Mouse (Mus musculus): Measurements from ENCODE around the gene Itgb3.

The Itgb3 gene

GRCm38 (mm10) chr11:104622040-104622962 is 14.5 kb downstream of the Itgb3 start:
- DNase-seq, result no peak

- peak; percentile 59 for DNase-seq
These were observed 17.1 kb downstream of the Itgb3 start for GRCm38 (mm10) chr11:104624791-104625391.

DNA sequence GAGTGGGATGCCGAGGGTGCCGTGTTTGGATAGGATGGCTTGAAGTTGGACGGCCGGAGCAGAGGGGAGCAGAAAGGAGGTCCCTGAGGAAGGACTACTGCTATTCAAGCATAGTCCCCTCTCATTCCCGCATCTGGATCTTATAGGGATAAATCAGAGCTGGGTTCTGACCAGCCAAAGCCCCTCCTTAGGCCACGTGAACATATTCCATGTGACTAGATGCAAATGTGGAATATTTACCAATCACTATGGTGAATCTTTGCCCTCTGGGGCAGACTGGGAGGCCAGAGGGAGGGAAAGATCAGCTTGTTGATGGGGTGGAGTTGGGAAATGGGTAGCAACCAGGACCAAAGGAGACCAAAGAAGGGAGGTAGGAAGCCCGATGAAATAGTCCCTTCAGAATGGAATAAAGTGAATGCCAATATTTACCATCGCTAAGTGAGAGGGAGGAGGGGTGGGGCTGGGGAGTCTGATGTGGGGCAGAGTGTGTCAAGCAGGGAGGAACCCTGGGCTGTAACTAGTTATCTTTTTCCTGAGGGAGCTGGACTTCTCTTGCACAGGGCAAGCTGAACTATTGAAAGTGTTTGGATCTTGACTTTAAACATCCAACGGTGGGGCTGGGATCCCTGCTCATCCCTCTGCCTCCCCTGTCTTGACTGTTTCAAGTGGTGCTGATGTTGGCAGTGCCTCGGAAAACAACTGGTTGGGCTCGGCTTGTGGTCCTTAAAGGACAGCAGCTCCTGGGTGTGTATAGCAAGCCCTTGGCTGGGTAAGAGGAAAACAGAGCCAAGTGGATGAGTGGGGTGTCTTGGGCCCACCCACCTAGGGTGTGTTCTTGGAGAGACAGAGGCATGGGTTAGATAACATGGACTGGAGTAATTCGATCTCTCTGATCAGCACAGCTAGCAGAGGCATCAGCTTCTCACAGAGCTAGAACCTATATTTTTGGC is 17.9 kb downstream of the Itgb3 start:
- DNase-seq, result peak; percentile 53

DNA sequence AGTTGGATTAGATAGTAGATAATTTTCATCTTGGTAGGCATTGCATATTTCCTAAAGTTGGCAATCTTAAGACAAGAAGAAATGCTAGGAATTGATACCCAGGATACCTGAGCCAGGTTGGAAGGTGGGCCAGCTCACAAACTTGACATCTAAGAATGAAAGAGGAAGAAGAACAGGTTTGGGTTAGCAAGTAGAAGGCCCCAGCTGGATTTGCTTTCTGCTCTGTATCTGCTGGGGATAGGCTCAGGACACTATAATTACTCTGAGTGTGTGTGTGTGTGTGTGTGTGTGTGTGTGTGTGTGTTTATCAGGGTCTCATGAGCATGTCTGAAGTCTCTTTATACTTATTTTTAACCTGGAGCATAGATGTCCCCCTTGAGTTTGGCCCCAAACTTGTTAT is 18.8 kb downstream of the Itgb3 start:
- no peak for DNase-seq

- DNase-seq, result peak; percentile 24
These were observed 20.0 kb downstream of the Itgb3 start for GRCm38 (mm10) chr11:104627616-104628301.

DNA sequence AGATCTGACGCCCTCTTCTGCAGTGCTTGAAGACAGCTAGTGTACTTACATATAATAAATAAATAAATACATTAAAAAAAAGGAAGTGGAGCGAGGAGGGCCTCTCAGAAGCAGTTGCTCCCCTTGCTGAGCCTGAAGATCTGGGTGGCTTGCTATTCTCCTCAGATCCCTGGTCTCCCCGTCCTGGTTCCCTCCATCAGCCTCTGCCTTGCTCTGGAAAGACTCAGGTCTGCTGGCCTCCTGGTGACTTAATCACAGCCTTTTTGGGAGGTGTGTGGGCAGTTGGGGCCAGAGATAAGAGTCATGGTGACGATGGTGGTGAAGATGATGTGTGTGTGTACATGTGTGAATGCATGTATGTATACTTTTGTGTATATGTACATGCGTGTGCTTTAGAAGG is 20.8 kb downstream of the Itgb3 start:
- no peak for DNase-seq

- no peak for DNase-seq
These were observed 22.5 kb downstream of the Itgb3 start for GRCm38 (mm10) chr11:104630185-104630835.

GRCm38 (mm10) chr11:104631306-104631705 is 23.5 kb downstream of the Itgb3 start:
- DNase-seq, result no peak

DNA sequence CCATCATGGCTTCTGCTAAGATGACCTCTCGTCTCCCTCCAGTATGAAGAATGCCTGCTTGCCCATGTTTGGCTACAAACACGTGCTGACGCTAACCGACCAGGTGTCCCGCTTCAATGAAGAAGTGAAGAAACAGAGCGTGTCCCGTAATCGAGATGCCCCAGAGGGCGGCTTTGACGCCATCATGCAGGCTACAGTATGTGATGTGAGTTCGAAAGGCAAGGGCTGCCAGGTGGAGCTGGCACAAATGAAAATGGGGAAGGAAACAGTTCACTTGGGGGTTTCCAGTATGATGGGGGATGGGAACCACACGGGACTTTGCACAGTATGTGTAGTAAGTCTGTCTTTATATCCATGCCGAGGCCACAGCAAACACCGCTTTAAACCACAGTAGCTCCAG is 29.2 kb downstream of the Itgb3 start:
- DNase-seq, result no peak

GRCm38 (mm10) chr11:104638006-104638405 is 30.2 kb downstream of the Itgb3 start:
- DNase-seq, result no peak

- no peak for DNase-seq
These were observed 31.1 kb downstream of the Itgb3 start for GRCm38 (mm10) chr11:104638906-104639305.

DNA sequence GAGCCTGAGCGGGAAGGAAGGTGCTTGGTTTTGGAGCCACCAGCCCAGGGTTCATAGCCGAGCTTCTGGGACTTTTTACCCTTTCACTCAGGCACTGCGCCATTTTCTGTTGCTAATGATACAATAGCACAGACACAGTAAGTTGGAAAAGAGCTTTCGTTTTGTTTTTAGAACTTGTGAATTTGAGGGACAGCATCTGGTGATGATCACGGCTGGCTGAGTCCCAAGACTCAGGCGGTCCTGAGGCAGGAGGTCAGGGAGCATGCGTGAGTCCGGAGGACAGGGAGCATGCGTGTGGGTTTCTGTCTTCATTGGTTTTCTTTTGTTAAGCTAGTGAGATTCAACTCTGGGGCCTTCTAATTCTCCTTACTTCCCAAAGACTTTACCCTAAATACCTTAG is 31.8 kb downstream of the Itgb3 start:
- DNase-seq, result peak; percentile 28

DNA sequence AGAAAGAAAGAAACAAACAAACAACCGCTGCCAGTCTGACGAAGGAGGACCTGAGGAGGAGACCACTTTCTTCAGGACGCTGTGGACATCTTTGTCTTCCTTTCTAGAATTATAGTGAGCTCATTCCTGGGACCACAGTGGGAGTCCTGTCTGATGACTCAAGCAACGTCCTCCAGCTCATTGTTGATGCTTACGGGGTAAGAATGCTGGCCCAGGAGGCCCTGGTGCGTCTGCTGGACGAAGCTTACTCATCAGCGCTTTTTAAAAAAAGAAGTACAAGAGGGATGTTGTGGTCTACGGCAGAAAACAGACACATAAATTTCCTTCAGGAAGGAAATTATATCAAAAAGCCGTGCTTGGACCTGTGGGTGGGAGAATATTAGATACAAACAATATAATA is 33.1 kb downstream of the Itgb3 start:
- no peak for DNase-seq

DNA sequence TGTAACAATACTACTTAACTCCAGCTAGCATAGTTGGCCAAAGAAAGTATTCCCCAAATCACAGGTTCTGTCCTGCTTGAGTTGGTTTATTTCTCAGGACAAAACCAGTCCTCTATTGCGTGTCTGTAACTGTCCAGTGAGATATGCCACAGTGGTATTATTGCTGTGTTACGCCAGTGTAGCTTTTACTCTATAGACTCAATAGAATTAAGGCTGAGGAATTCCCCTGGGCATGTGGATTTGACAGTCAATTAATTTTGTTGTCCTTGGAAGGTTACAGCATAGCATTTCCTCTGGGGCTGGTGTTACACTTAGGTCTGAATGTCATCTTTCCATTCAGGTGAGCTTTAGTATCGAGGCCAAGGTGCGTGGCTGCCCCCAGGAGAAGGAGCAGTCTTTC is 35.4 kb downstream of the Itgb3 start:
- DNase-seq, result no peak

DNA sequence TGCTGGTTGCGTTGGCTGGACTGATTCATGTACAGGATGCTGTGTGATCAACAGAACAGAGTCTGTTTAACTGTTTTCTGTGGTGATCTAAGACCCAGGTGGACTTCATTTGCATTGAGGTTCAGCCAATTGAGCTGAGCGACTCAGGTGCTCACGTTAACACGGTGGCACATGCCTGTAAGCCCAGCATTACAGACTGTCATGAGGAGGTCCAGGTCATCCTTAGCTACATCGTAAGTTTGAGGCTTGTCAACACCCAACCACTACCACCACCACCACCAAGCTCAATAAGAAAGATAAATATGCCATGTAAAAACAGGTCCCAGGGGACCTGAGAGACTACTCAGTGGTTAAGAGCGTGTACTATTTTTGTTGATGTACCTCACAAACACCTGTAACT is 37.6 kb downstream of the Itgb3 start:
- DNase-seq, result no peak

- no peak for DNase-seq
These were observed 38.4 kb downstream of the Itgb3 start for GRCm38 (mm10) chr11:104646173-104646572.

DNA sequence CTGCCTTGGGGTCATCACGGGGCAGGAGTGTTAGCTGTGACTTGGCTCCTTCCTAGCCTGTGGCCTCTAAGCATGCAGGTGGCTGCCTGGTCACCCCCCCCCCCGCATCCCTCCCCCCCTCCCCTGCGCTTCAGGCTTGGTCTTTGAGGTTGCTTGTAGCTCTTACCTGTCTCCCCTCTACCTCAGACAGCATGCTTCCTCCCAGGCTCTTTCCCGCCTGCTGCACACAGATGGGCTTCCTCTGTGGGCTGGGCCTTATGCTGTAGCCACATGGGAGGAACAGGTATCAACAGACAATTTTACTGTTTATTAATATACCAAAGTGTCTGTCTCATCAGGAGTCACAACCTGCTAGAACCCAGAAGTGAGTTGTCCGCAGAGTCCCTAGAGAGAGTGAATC is 38.8 kb downstream of the Itgb3 start:
- no peak for DNase-seq

DNA sequence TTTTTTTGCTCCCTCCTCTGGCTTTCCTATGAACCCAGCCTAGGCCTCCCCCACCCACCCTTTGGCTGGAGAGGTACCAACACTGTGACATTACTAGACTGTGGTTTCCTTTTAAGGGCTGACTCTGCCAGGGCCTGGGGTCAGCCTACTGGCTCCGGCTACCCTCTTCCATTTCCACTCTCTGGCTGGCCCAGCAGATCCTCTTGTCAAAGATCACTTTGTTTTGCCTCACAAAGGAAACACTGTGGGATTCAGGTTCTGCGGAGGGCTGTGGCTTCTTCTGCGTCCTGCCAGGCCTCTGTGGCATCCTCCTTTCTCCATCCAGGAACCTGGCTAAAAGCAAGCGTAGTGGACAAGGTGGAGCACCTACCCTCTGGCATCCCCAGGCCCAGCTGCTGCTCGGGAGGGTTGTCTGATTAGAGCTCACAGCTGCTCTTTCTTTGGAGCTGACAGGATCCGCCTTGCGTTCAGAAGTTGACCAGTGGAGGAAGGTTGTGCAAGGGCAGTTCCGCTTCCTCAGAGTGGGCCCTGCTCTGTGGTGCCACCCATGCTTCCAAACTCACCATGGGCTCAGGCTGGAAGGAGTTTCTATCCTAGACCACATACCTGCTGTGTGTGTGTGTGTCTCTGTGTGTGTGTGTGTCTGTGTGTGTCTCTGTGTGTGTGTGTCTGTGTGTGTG is 39.5 kb downstream of the Itgb3 start:
- DNase-seq, result no peak

GRCm38 (mm10) chr11:104648571-104648970 is 40.8 kb downstream of the Itgb3 start:
- DNase-seq, result peak; percentile 45

GRCm38 (mm10) chr11:104660599-104660998 is 52.8 kb downstream of the Itgb3 start:
- no peak for DNase-seq

DNA sequence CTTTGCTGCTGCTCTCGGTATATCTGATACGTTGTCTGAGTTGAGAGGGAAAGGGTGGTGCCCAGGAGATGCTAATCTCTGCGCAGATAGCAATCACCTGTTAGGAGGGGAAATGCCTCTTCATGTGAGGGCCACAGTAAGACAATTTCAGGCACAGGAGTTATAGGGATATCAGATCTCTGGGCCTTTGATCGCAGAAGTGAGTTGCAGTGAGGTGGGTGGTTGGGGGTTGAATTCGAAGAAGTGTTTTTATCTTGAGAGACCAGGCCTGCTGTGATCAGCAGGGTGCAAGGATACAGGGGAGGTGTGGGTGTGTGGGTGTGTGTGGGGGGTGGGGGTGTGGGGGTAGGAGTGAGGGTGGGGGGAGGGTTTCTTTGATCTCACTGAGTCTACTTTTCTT is 53.3 kb downstream of the Itgb3 start:
- no peak for DNase-seq
